Mouse (Mus musculus) retina, postnatal 1 day (tissue): ENCODE data around the gene Kank4.
"Not testable (repeated sequence)": the region's sequence is repeated elsewhere in the genome, so short reads cannot be mapped to it uniquely, and the experiment has no call there.

Experiments used
- DNase-seq: peaks from one replicate; pipeline ENCODE4 v3.0.0-alpha.2; 2012

The Kank4 gene

GRCm38 (mm10) chr4:98826701-98827100 lies 9.4 kb upstream of the Kank4 start:
- DNase-seq: no peak

- DNase-seq: not testable (repeated sequence)
Observed at GRCm38 (mm10) chr4:98823740-98824139, 6.4 kb upstream of the Kank4 start, which contains the start of gene I0C0044D17Rik. I0C0044D17Rik (minus strand) TSS chr4:98823840.

- no peak for DNase-seq
Observed at GRCm38 (mm10) chr4:98823047-98823446, 5.7 kb upstream of the Kank4 start.

GRCm38 (mm10) chr4:98822478-98822877 lies 5.1 kb upstream of the Kank4 start:
- DNase-seq: no peak

- no peak for DNase-seq
Observed at GRCm38 (mm10) chr4:98819216-98819755, 1.9 kb upstream of the Kank4 start.

- DNase-seq: no peak
Observed at GRCm38 (mm10) chr4:98816807-98817183, 542 bp downstream of the Kank4 start.

- no peak for DNase-seq
Observed at GRCm38 (mm10) chr4:98806306-98806705, 11.0 kb downstream of the Kank4 start.

- no peak for DNase-seq
Observed at GRCm38 (mm10) chr4:98805291-98806048, 11.9 kb downstream of the Kank4 start.

GRCm38 (mm10) chr4:98804476-98805134 lies 12.7 kb downstream of the Kank4 start:
- DNase-seq: no peak

- DNase-seq: no peak
Observed at GRCm38 (mm10) chr4:98801775-98802174, 15.6 kb downstream of the Kank4 start.

GRCm38 (mm10) chr4:98800824-98801223 lies 16.5 kb downstream of the Kank4 start:
- no peak for DNase-seq

- no peak for DNase-seq
Observed at GRCm38 (mm10) chr4:98796591-98797341, 20.6 kb downstream of the Kank4 start.

- no peak for DNase-seq
Observed at GRCm38 (mm10) chr4:98795241-98795640, 22.1 kb downstream of the Kank4 start.

GRCm38 (mm10) chr4:98793486-98793885 lies 23.9 kb downstream of the Kank4 start:
- DNase-seq: no peak

GRCm38 (mm10) chr4:98790721-98791120 lies 26.6 kb downstream of the Kank4 start:
- DNase-seq: no peak

- peak; percentile 60 for DNase-seq
Observed at GRCm38 (mm10) chr4:98789861-98790311, 27.5 kb downstream of the Kank4 start.

- DNase-seq: no peak
Observed at GRCm38 (mm10) chr4:98789133-98789765, 28.1 kb downstream of the Kank4 start.

- no peak for DNase-seq
Observed at GRCm38 (mm10) chr4:98786281-98786680, 31.1 kb downstream of the Kank4 start.

GRCm38 (mm10) chr4:98785851-98786250 lies 31.5 kb downstream of the Kank4 start:
- no peak for DNase-seq

GRCm38 (mm10) chr4:98778219-98778618 lies 39.1 kb downstream of the Kank4 start:
- DNase-seq: no peak

- DNase-seq: no peak
Observed at GRCm38 (mm10) chr4:98777464-98777863, 39.9 kb downstream of the Kank4 start.

- no peak for DNase-seq
Observed at GRCm38 (mm10) chr4:98776721-98777427, 40.5 kb downstream of the Kank4 start.
